Mouse (Mus musculus): ENCODE results near the gene Rnf17. TPM values are rescaled to one million over a fixed set of nuclear protein-coding genes. Genes with fewer than 3 reads are reported as not detected.

Rnf17 gene
- polyA plus RNA-seq, 1 experiment, result 0.78 TPM

DNA sequence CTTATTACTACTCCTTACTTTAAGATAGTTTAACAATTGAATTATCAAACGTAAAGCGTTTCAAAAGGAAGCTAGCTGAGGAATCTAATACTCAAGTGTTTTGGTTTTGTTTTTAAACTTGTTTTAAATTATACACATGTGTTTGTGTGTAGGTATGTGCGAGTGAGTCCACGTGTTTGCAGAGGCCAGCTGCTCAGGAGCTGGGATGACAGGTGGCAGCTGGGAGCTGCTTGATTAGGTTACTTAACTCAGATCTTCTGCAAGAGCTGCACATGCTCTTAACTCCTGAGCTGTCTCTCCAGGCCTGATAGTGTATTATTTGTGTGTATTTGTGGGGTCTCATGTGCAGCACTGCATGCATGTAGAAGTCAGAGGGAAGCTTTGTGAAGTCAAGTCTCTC is 100.0 kb downstream of the Rnf17 start:
- DNase-seq (ENCODE audit: extremely low spot score in 1 of 2, low spot score in 1 of 2), result no peak

- DNase-seq (ENCODE audit: extremely low spot score in 1 of 2, low spot score in 1 of 2), result no peak
Observed at GRCm38 (mm10) chr14:56506743-56507142, 104.4 kb downstream of the Rnf17 start.

GRCm38 (mm10) chr14:56512084-56512483 is 109.7 kb downstream of the Rnf17 start:
- peak in 1 of 2 experiments; percentile 0 for DNase-seq (ENCODE audit: extremely low spot score in 1 of 2, low spot score in 1 of 2)

GRCm38 (mm10) chr14:56514775-56515174 is 112.4 kb downstream of the Rnf17 start:
- DNase-seq (ENCODE audit: extremely low spot score in 1 of 2, low spot score in 1 of 2), result no peak

DNA sequence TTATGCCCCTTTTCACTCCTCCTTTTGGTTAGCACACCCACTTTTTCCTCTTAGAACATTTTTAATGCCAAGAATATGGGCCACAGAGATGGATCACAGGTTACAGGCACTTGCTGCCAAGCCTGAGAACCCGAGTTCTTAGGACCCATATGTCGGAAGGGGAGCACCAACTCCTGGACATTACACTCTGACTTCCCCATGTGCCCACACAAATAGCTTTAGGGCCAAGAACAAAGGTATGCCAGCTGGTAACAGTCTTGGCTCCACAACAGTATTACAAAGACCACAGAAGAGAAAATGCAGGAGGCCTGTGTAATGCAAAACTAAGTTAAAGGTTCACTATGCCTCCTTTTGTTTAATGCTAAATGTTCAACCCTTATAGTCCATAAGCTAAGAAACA is 128.4 kb downstream of the Rnf17 start:
- DNase-seq (ENCODE audit: extremely low spot score in 1 of 2, low spot score in 1 of 2), result no peak

- DNase-seq (ENCODE audit: extremely low spot score in 1 of 2, low spot score in 1 of 2), result no peak
Observed at GRCm38 (mm10) chr14:56544946-56545345, 142.6 kb downstream of the Rnf17 start.

- DNase-seq (ENCODE audit: extremely low spot score in 1 of 2, low spot score in 1 of 2), result no peak
Observed at GRCm38 (mm10) chr14:56545491-56545890, 143.1 kb downstream of the Rnf17 start.

- DNase-seq (ENCODE audit: extremely low spot score in 1 of 2, low spot score in 1 of 2), result no peak
Observed at GRCm38 (mm10) chr14:56550960-56551359, 148.6 kb downstream of the Rnf17 start.

DNA sequence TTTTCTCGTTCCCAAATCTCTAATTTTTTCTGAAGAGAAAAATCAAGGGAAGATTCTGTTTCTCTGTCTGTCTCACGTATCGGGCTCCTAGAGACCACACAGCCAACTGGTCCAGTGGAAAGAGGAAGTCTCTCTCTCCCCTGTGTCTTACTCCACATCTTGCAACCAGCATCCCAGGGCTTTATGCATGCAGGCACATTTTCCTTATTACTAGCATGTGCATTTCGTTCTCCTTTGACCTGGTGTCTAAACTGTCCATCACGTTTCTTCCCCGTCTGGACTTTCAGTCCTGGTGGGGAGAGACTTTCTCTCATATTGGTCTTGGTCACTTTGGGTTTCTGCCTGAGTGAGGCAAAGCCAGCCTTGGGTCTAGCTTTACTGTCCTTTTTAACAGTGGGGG is 150.5 kb downstream of the Rnf17 start:
- no peak for DNase-seq (ENCODE audit: extremely low spot score in 1 of 2, low spot score in 1 of 2)

- no peak for DNase-seq (ENCODE audit: extremely low spot score in 1 of 2, low spot score in 1 of 2)
Observed at GRCm38 (mm10) chr14:56553331-56553730, 150.9 kb downstream of the Rnf17 start.

DNA sequence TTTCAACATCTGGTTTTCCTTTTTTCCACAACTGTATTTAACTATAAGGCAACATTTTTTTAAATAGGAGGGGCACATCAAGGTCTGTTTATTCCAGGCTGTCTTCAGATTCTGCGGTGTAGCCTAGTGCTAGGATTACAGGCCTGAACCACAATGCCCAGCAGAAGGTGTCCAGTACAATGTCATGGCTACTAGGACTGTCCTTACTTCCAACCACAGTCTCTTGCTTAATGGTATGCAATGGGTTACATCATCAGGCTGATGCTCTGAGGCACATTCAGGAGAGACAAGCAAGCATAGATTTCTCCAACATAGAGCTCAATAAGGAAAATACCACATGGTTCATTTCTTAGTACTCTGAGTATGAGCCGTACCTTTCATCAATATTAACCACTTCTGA is 152.3 kb downstream of the Rnf17 start:
- no peak for DNase-seq (ENCODE audit: extremely low spot score in 1 of 2, low spot score in 1 of 2)

GRCm38 (mm10) chr14:56559134-56559533 is 156.8 kb downstream of the Rnf17 start:
- DNase-seq (ENCODE audit: extremely low spot score in 1 of 2, low spot score in 1 of 2), result no peak

GRCm38 (mm10) chr14:56567476-56567875 is 165.1 kb downstream of the Rnf17 start:
- no peak for DNase-seq (ENCODE audit: extremely low spot score in 1 of 2, low spot score in 1 of 2)

DNA sequence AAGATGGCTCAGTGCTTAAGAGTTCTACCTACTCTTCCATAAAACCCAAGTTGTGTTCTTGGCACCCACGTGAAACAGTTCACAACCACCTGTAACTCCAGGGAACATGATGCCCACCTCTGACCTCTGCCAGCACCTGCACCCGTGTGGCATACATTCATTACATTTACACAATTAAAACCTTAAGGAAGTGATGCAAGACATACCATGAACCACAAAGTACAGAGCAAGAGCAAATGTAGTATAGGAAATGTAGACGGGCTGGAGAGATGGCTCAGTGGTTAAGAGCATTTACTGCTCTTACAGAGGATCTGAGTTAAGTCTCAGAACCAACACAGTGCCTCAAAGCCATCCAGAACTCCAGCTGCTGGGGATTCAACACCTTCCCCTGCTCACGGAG is 166.7 kb downstream of the Rnf17 start:
- no peak for DNase-seq (ENCODE audit: extremely low spot score in 1 of 2, low spot score in 1 of 2)

DNA sequence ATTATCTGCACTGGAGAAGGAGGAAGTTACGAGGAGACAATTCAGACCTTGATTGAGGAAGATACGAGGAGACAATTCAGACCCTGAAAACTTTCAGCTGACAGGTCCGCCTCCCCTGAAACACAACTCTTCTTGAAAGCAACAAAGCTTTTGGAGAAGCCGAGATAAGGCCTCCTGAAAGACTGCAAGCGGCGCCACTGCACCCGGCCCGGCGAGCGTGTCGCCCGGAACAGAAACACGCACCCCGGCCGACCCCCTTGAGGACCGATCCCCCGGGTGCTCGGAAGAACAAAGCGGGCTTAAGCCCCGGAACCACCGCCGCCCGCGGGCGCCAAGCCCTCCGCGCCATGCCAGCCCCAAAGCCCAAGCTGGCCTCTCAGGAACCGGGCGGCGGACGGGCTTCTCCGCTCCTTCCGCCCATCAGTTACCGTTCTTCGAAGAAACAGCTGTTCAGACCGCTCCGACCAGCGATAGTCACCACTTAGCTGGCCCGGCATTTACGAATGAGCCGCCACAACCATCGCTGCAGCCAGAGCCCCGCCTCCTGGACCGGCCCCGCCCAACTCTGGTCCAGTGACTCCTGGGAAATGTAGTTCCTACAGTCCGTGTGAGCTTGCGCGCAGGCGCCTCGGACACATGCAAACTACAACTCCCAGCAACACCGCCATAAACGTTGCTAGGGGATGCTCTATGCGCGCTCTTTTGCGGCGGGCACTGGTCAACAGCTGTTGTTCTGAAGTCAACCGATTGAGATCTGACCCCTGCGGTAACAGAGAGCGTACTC is 169.1 kb downstream of the Rnf17 start:
- peak; percentile 95 to 97 for DNase-seq (ENCODE audit: extremely low spot score in 1 of 2, low spot score in 1 of 2)

DNA sequence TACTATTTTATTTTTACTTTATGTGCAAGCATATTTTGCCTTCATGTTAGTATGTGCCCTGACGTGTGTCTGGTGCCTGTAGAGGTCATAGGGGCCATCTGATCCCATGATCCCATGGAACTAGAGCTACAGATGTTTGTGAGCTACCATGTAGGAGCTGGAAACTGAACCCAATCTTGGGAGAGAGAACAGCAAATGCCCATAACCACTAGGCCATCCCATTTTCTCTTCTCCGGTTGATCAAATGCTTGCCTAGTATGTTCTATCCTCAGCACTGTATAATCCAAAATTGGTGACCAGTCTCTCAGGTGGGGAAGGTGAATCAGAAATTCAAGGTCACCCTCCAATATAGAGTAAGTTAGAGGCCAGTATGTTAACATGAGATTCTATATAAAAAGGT is 170.2 kb downstream of the Rnf17 start:
- no peak for DNase-seq (ENCODE audit: extremely low spot score in 1 of 2, low spot score in 1 of 2)

Other genes starting within 250 kb of the Rnf17 start
- 1.4 and 3.8 TPM in 2 replicates for gene Gzmg, start 243.0 kb upstream of the Rnf17 start, polyA plus RNA-seq (2012; rRNA removed)
- not detected in 2 replicates for gene Gzmn, start 228.0 kb upstream of the Rnf17 start, polyA plus RNA-seq (2012; rRNA removed)
- 1.4 and 3.7 TPM in 2 replicates for gene Gzmf, start 191.2 kb upstream of the Rnf17 start, polyA plus RNA-seq (2012; rRNA removed)
- gene Gzmc, start 167.9 kb upstream of the Rnf17 start, polyA plus RNA-seq (2012; rRNA removed), result 0.62 and 1.6 TPM in 2 replicates
- gene Gzmb, start 140.3 kb upstream of the Rnf17 start, polyA plus RNA-seq (2012; rRNA removed), result 0.08 and 0.21 TPM in 2 replicates
- 0.02 and 0.04 TPM in 2 replicates for gene Atp12a, start 37.5 kb upstream of the Rnf17 start, polyA plus RNA-seq (2012; rRNA removed)
- 3.1 and 3.4 TPM in 2 replicates for gene Cenpj, start 172.8 kb downstream of the Rnf17 start, polyA plus RNA-seq (2012; rRNA removed)
- gene Parp4, start 173.0 kb downstream of the Rnf17 start, polyA plus RNA-seq (2012; rRNA removed), result 7.0 and 7.4 TPM in 2 replicates

Data from frontal cortex, adult 2 months (tissue).